Mouse (Mus musculus) bone marrow macrophage, adult 2 months (primary cell): ENCODE measurements at regions not wholly inside any gene's neighbourhood (a gene's known extent, or its start where the extent isn't known, plus 50 kb on each side); places are given as distances from the start of the nearest gene placed in this dataset.

ENCODE experiments used
- CTCF ChIP-seq: IDR thresholded peaks from 2 replicates; pipeline ENCODE4 v1.5.1; 2012; ENCODE audit warnings: low read depth, mild to moderate bottlenecking, low read length, moderate library complexity
- POLR2A ChIP-seq: IDR thresholded peaks from 2 replicates; pipeline ENCODE4 v1.6.1; 2012; ENCODE audit warnings: mild to moderate bottlenecking, low read depth, low read length, borderline replicate concordance

DNA sequence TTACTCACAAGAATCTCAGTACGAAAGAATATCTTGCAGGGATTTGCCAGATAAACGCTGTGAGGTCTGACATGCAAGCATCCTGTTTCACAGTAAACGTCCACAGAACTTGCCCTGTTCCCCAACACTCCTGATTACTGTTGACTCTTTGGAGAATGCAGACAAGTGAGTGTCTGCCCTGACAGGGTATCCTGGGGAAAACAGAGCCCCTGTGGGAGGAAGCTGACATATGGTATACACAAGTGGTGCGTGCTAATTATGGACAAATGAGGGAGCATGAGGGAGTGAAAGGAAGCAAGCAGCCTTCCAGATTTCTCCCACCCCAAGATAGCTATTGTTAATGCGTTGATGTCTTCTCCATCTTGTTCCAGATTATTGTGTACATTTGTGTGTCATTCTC is 124.5 kb upstream of the Pdzrn3 start:
- TF ChIP-seq CTCF (no peak), POLR2A (no peak)
